Mouse (Mus musculus) neutrophil, adult 5-6 weeks (primary cell): Measurements from ENCODE around the gene Kmt5a. TPM values are rescaled to one million over a fixed set of nuclear protein-coding genes. Genes with fewer than 3 reads are reported as not detected.

ENCODE experiments used
- ATAC-seq: fragments of 151-379, 151-347 bp; 2 replicates; pipeline ENCODE4 v1.8.0; 2017; ENCODE audit warnings: mild to moderate bottlenecking, moderate TSS enrichment; ENCODE audit not compliant: insufficient number of reproducible peaks, poor library complexity, low FRiP score, severe bottlenecking; ENCODE audit errors: extremely low read depth
- total RNA-seq: library from RNA; stranded (forward); fragments of 200-1000 nt; gene quantifications from 2 replicates; pipeline ENCODE4 v1.2.3, GENCODE M21; 2017

Gene Kmt5a
- 58.0 and 70.0 TPM in 2 replicates for total RNA-seq

GRCm38 (mm10) chr5:124439447-124440093, at the start of gene Kmt5a:
Kmt5a (plus strand) TSS chr5:124439930.
- peak; percentile 96 for ATAC-seq

DNA sequence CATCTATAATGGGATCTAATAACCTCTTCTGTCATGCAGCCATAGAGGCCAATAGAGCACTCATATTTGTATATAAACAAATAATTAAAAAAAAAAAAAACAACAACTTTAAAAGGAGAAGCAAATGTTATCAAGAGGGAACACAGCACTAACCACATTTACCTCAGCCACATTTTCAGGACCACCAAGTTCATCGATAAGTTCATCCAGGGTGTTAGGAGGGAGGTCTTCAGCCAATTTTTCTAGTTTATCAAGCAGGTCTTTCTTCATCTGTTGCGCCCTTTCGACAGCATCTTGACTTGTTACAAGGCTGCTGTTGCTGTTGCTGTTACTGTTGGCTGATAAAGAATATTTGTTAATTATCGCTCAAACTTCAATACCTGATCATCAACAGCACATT, 47.3 kb upstream of the Kmt5a start:
- no peak for ATAC-seq

DNA sequence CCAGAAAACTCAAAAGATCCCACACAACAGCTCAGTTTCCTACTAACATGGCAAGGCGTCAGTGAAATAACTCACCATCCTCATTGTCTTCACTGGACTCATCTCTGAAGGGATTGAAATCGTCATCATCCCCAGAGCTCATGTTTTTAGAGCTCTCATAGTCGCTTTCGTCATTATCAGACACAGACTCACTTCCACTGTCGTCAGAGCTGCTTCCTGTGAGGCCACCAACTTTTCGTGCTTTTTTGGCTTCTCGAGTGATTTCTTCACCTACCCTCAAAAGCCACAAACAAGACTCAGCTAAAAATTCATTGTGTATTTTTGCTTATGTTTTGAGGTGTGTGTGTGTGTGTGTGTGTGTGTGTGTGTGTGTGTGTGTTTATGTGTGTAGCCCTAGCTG, 46.0 kb upstream of the Kmt5a start:
- peak; percentile 89 for ATAC-seq

DNA sequence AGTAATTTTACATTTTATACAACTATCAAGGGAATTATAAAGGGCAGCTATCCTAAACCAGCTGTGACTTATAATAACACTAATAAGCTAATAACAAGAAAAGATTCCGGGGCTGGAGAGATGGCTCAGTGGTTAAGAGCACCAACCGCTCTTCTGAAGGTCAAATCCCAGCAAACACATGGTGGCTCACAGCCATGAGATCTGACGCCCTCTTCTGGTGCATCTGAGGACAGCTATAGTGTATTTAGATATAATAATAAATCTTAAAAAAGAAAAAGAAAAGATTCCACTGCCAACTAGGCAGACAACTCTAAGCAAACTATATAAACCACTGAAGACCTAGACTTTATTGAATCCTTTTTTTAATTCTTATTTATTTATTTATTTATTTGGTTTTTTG, 28.9 kb upstream of the Kmt5a start:
- no peak for ATAC-seq

DNA sequence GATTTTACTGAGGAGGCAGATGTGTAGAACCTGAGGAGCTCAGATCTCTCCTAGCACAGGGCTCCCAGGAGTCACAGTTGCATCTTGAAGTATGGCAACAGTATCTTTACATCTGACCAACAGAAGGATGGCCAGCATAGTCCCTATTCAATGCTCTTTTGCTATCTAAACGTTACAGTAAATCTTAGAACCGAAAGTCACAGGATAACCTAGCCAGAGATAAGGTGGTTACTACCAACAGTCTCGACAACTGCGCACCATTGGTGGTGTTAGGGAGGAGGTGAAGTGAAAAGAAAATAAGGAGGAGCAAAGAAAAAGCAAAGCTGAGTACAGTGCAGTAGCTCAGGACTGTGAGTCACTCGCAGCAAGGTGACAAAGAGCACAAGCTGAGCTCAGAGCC, 27.6 kb upstream of the Kmt5a start:
- ATAC-seq = no peak

DNA sequence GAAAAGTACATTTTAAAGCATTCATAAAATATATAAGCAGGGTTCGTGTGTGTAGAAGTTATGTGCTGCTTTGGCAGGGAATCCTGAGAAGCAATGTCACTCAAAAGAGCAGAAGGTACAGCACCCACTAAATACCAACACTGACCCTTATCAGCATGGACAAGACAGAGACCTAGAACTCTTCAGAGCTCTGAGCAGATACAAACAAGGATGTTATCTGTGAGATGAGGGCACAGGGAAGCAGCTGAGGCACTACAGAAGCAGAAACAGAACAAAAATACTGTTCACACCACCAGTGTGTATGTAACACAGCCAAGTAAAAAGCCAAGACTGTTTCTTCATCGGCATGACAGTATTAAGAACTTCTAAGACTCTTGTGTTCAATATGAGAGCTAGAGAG, 20.8 kb upstream of the Kmt5a start:
- no peak for ATAC-seq

DNA sequence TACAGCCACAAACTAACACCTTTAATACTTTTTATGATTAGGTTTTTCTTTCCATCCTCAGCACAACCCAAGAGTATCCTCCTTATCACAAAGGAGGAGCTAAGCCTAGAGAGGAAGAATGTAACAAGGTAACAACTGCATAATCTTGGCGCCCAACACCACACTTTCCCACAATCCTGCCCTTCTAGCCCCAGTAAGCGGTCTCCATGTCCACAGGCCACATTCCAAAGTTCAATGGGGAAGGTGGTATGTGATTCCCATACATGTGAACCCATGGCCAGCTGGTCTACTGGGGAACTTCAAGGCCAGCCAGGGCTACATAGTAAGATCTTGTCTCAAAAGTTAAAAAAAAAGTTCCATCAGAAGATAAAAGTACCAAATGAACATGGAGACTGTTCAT, 17.9 kb upstream of the Kmt5a start:
- ATAC-seq = no peak

- no peak for ATAC-seq
Measured at GRCm38 (mm10) chr5:124424200-124424722, 15.5 kb upstream of the Kmt5a start.

DNA sequence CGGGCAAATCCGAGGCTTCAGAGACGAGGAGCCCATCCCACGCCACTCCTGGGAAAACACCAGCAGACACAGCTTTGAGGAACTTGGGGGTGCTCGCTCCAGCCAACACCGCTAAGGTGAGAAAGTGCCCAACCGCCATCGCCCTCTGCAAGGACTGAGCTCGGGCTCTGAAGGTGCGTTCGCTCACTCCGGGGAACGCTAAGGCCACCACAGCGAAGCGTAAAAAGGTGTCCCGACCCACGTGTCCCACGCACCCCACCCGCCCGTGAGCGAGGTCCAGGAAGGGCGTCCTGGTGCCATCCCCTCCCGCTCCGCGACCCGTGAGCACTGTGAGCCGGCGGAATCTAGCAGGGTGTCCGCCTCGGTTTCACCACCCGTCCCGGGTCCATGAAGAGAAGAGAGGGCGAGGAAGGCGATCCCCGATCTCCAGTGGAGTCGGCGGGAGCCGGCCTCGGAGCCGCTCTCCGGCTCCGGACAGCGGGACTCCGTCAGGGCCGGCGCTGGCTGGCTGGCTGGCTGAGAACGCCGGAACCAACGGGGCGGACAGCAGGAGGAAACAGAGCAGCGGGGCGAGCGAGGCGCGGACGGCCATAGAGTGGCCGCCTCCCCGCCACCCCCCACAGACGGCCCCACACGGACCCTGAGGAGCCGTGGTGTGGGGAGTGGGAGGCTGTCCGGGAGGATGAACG, 14.9 kb upstream of the Kmt5a start:
- peak; percentile 10; the same call in 1 of the 2 replicates for ATAC-seq

DNA sequence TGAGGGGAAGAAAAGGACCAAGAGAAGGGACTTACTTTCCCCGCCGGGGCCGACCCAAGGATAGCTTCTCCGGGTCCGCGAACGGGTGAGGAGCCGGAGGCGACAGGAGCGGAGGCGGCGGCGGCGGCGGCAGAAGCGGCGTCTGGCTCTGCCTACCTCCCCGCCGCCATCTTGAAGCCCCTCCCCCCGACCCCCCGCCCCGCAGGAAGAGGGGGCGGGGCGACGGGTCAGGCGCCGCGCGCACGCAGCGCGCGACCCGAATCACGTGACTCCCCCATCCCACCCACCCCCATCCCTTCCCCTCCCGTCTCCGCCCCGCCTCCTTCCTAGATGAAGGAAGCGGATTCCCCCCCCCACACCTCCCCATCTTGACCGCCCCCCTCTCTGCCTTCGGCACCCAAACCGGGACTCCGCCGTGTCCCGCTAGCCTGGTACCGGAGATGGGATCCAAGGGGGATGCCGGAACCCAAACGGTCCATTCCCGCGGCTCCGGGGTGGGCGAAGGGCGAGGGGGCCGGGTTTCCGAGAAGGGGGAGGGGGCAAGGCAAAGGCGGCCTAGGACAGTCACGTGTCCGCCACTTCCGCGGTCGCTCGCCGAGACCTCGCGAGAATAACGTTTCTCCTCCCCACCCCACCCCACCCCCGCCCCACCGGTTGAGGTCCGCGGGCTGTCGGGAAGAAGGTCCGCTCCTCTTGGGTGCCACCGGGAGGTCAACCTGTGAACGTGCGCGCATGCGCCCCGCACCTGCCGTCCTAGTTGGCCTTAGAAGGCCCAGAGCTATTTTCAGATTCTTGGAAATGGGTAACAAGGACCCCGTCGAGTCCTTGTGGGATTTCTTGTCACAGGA, 14.1 kb upstream of the Kmt5a start, which contains the start of gene Sbno1:
Gene Sbno1, minus strand, starts transcription at position 590 of the 848 bp plus-strand sequence.
- ATAC-seq = peak; percentile 86

DNA sequence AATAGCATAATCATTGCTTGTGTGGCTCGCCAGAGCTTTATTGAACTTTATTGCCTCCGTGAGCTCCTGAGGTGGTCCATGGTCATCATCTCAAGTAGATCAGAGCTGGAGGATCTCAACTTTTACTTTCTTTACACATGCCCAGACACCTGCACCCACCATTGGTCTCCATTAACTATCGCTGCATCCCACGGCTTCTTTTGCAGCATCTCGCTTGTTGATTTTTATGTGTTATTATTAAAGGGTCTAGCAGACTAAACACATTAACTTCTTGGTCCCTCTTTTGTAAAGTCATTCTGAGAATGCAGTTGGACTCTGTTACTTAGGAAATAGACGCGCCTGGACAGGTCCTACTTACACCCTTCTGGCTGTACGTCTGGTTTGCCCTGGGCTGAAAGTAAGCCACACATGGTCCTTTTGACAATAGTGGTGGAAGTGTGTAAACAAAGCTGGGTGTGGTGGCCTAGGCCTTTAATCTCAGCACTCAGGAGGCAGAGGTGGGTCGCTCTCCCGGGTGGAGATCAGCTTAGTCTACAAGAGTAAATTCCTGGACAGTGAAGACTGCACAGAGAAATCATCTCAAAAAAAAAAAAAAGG, 13.2 kb upstream of the Kmt5a start:
- no peak for ATAC-seq

GRCm38 (mm10) chr5:124432398-124433012, 7.2 kb upstream of the Kmt5a start:
- ATAC-seq = peak; percentile 90

DNA sequence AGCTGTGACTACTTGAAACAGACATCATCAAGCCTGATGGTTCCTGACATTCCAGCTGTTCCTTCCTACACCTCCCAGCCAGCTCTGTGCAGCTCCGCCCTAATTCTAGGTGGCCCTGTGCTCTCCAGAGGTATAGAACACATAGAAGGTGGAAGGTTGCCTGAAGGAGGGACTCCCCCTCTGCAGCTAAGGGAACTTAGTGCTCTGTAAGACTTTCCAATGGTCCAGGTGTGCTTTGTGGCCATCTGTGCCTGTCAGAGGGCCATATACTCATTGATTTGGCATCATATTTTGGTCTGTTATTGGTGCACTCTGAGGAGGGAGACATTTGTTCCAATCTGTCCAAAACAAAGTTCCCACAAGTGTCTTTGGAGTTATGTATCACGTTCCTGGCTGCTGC, 6.7 kb upstream of the Kmt5a start:
- no peak for ATAC-seq

DNA sequence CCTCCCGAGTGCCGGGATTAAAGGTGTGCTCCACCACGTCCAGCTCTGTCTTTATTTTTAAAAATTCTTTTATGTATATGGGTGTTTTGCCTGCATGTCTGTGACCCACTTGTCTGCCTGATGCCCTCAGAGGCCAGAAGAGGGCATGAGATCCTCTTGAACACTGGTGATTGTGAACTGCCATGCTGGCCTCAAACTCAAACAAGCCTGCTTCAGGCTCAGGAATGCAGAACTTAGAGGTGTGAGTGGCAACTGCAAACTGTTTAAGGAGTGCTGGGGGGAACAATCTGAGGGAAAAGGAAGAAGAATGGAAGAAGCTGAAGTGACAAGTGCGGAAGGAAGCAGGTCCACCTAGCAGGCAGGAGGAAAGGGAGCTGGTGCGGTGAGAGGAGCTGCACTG, 1.5 kb upstream of the Kmt5a start:
- ATAC-seq = peak; percentile 30; the same call in 1 of the 2 replicates

DNA sequence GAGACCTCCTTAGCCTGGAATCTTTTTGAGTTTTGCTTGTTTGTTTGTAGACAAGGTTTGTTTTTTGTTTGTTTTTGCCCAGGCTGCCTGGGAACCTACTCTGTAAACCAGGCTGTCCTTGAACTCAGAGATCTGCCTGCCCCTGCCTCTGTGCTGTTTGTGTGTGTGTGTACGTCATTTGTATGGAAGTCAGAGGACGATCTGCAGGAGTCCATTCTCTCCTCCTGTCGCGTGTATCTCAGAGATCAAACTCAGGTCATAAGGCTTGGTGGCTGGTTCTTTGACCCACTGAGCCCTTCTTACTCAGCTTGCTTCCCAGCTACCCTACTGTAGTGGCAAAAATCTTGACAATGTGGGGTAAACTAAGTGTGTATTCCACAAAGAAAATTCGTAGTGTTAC, 984 bp upstream of the Kmt5a start:
- ATAC-seq = no peak

DNA sequence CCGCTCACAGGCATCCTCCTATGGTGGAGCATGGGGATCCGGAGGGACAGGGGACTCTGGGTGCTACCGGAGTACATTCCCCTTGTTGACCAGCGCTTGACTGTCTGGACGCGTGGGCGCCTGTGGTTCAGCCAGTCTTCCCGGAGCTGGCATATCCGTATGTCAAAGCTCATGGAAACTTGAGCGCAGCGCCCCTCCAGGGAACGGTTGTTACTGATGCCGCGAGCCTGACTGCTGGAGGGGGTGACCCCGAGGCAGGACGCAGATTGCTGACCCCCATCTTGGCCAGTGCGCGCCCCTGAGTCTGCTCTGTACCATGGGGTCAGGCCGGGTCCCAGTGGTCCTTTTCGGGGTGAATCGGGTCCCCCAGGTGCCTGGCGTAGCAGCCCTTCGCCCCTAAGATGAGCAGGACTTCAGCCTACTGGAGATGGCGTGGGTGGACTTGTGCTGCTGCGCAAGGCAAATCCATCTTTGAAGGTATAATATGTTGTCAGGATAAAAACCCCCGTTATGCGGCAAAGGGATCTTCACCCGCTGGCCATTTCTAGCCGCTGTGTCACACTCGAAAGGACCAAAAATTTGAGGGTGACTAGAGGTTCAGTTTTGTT, 468 bp downstream of the Kmt5a start:
- peak; percentile 37; the same call in 1 of the 2 replicates for ATAC-seq

DNA sequence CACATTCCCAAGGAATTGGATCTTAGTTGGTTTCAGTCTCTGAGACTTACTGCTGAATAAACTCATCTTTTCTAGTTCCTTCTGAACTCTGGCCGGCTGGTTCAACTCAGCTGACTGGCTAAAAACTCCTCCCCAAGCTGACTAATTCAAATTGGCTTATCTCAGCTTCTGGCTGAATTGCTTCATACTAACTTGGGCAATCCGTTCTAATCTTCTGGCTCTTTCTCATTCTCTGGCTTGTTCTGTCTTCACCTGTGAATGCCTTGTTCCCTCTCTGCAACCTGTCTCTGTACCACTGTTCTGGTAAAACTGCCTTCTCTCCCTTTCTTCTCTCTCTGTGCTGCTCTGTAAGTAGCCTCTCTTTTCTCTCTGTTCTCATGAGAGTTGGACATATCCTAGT, 2.9 kb downstream of the Kmt5a start:
- ATAC-seq = no peak

DNA sequence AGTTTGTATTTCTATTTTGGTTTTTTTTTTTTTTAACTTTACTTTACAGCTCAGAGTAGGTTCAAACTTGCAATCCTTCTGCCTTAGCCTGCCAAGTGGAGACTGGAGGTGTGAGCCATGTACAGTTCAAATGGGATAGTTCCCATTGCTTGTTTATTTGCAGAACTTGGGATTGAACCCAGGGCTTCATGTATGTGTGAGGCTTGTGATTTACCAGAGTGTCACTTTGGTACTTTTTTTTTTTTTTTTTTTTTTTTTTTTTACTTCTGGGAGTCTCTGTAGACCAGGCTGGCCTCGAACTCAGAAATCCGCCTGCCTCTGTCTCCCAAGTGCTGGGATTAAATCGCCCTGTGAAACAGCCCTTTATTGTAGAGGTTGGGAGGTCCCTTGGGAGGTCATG, 4.5 kb downstream of the Kmt5a start:
- no peak for ATAC-seq
